Mouse (Mus musculus): ENCODE measurements around the gene Jak3. TPM values are rescaled to one million over a fixed set of nuclear protein-coding genes. Genes with fewer than 3 reads are reported as not detected.
A peak's percentile ranks its signal among the peaks of the same experiment; 100 is the strongest.
"Not testable (repeated sequence)": the region's sequence is repeated elsewhere in the genome, so short reads cannot be mapped to it uniquely, and the experiment has no call there.

Jak3 gene
- polyA plus RNA-seq, 3 experiments from 2014 or later = 18.9 to 30.3 (median 22.5) TPM

- ATAC-seq = no peak
Observed at GRCm38 (mm10) chr8:71687616-71688015, 11.5 kb downstream of the Jak3 start.

- ATAC-seq = no peak
Observed at GRCm38 (mm10) chr8:71689028-71689427, 12.9 kb downstream of the Jak3 start, which contains the start of gene Insl3. TSS of gene Insl3 (plus strand) at chr8:71689214.

GRCm38 (mm10) chr8:71692509-71692908 is 16.4 kb downstream of the Jak3 start:
- peak; percentile 91 for ATAC-seq

DNA sequence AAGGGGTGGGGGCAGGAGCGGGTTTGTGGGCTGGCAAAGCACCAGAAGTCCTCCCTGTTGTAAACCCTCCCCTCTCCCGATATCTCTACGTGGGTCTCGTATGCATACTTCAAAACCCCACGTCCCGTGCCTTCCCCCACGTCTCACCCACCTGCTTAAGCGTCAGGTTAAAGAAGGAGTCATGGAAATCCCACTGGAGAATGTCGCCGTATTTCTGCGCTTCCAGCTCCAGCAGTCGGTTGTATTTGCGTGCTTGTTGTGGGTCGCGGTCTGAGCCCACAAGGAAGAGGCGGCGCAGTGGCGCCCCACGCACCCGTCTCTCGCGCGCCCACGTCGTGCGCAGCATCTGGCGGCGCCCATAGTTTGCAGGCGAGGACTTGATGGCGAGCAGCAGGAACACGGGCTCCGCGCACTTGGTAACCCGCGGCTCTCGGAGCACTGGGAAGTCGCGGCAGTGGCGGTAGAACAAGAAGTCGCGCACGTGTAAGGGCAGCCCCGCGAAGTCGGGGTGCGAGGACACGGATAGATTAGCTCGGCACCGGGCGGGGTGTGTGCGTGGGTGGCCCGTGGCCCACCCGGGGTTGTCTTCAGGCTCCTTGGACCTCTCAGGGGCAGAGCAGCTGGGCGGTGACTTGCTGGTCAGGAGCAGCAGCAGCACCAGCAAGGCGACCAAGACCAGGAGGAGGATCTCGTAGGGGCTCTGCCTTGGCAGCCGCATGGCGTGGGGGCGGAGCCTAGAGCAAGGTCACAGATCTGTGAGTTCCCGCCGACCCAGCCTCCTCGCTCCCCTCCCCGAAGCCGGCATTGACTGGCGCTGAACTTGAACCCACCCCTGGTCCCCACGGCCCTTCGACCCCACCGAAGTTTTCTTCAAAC is 17.3 kb downstream of the Jak3 start:
- peak; percentile 5 for ATAC-seq

- ATAC-seq = not testable (repeated sequence)
Observed at GRCm38 (mm10) chr8:71695456-71695855, 19.4 kb downstream of the Jak3 start.

GRCm38 (mm10) chr8:71700493-71701269 is 24.6 kb downstream of the Jak3 start:
- ATAC-seq = peak; percentile 54

GRCm38 (mm10) chr8:71701414-71702086 is 25.5 kb downstream of the Jak3 start, which contains the start of gene B3gnt3:
TSS of gene B3gnt3 (minus strand) at chr8:71701789.
- ATAC-seq = peak; percentile 67

DNA sequence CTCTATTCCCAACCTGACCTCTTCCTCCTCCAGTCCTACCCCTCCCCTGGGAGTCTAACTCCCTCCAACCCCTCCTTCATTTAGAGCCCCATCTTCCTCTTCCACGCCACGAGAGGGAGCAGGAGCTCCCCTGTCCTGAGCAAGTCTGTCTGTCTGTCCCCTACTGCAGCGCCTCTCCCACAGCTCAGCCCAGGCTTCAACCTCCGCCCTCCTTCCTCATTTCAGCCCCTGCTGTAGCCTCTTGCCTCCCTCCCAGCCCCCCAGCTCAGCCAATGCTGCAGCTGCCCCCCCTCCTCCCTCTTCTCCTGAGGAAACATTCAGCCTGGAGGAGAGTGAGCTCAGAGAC is 26.0 kb downstream of the Jak3 start:
- peak; percentile 44 for ATAC-seq

GRCm38 (mm10) chr8:71702923-71703322 is 26.8 kb downstream of the Jak3 start:
- no peak for ATAC-seq

- not testable (repeated sequence) for ATAC-seq
Observed at GRCm38 (mm10) chr8:71703400-71703799, 27.3 kb downstream of the Jak3 start.

DNA sequence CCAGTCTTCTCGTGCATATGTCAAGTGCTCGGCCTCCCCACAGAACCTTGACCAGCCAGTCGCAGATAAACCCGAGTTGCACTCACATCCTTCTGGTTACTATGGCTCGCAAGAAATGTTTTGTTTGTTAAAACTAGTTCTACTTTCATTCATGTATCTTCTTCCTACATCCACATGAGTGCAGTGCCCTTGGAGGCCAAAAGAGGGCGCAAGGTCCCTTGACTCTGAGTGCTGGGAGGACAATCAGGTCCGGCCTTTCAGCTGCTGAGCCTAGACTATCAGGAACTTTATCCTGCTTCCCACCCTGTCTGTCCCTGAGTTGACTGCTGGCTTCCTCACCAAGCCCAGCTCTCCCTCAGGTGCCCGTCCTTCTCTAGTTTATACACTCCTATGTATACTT is 31.8 kb downstream of the Jak3 start:
- ATAC-seq = no peak

DNA sequence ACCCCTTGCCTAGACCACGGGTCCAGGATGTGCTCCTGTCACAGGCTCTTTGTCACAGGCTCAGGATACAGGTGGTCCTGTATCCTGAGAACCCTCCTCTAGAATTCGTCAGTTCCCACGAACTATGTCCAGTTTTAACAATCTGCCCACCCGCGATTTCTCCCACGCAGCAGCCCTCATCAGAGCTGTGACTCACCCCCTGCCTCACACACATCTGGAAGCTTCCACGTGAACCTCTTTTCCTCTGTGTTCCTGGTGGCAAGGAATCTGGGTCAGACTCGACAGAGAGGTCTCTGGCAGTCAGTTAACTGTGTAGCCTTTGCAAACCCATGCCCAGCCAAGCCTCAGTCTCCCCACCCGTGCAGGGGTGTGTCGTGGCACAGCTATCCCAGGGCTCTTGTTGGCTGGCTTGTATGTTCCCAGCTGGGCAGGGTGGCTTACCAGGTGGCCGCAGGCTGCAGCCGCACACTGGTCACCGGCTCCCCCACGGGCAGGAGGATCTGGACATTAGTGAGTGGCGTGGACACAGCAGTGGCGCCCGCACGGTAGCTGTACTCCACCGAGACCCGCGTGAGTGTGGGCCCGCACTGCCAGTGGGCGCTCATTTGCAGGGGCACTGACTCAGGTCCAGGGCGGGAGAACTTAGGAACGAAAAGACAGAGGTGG is 33.2 kb downstream of the Jak3 start:
- no peak for ATAC-seq

DNA sequence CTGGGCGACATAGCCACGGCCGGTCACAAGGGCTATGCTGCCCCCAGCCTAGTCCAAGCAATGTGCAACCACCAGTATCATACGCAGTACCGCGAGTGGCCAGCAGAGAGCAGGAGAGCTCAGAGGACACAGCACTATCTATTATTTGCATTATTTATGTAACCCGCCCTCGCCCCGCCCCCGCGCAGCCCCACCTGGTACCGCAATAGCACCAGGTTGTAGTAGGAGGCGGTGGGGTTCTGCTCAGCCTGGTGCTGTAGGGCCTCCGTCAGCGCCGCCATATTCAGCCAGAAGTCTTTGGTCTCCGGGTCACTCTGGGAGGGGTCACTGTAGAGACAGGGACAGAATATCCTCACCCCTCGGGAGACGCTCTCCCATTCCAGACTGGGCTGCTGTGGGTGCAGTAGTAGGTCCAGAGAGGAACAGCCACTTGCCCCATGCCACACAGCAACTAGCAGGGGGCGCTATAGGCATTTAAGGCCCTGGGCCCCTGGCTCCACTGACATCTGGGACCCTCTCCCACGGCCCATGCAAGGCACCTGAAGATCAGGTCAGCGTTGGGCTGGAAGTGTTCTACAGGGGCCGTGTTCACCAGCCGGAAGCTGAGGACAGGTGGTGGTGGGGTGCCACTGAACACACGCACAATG is 33.8 kb downstream of the Jak3 start:
- peak; percentile 46 for ATAC-seq

DNA sequence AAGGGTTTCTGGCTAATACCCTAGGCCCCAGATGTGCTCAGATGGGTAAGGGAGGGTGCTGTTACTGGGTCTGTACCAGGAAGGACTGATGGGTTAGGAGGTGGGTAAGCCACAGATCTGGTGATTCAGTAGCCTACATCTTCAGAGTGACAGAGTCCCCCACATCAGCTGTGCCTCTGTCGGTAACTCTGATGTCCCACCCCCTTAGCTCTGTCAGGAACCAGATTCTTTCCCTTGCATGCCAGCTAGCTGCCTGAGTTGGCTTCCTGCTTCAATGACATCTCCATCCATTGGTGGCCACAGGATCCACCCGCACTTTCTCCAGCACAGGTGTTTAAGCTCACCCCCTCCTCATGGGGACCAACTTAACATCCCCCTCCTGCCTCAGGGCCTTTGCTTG is 35.5 kb downstream of the Jak3 start:
- ATAC-seq = no peak

GRCm38 (mm10) chr8:71715531-71715930 is 39.4 kb downstream of the Jak3 start:
- ATAC-seq = no peak

DNA sequence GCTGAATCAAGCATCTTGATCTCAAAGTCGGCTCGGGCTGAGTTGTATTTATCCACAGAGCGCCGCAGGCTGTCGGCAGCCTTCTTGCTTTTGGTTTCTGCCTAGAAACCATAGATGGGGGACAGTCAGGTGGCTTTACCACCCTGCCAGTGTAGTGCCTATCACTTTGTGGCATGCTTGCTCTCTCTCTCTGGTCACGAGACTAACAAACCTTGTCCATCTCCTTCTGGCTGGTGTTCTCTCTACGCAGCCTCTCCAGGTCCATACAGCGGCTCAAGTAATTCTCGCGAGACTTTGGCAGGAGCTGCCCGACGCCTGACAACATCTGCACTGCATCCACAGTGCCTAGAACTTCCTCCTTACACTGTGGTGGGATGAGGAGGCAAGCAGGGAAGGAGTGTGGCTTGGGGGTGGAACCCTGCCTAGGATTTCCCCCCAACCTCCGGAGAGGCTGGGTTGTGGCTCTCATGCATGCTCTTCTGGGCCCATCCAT is 40.5 kb downstream of the Jak3 start:
- no peak for ATAC-seq

- no peak for ATAC-seq
Observed at GRCm38 (mm10) chr8:71717096-71717495, 41.0 kb downstream of the Jak3 start.

GRCm38 (mm10) chr8:71718252-71718651 is 42.2 kb downstream of the Jak3 start:
- no peak for ATAC-seq

- no peak for ATAC-seq
Observed at GRCm38 (mm10) chr8:71719218-71719617, 43.1 kb downstream of the Jak3 start.

DNA sequence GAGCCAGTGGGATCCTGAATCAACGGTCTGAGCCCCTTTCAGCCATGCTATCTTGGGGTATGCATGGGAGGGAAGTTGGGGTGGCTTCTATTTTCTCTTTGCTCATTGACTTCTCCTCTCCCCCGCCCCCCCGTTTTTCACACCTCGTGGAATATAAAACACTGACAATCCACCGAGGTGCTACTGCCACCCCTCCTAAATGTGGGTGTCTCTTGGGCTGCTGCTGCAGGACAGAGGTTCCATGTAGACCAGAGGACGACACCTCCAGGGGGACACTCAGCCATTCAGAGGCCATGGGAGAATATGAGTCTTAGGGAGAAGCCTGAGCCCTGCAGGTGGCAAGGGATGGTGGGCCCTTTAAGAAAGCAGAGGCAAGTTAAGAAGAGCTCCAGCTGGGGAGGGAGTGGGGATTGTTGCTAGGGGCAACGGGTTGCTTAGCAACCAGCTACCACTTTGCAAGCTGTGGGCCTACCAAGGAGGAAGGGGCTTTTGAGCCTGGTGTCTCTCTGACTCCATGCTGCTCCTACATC is 43.9 kb downstream of the Jak3 start:
- ATAC-seq = no peak

- ATAC-seq = peak; percentile 88
Observed at GRCm38 (mm10) chr8:71723047-71723551, 47.0 kb downstream of the Jak3 start.

All from inflammation-experienced regulatory T-cells, adult 6 months (primary cell).